Mouse (Mus musculus) myocyte (in vitro differentiated cells): Measurements from ENCODE around the gene Cflar.

Source experiments
- MAX ChIP-seq: IDR thresholded peaks from one replicate; pipeline ENCODE4 v1.6.1; 2011; ENCODE audit warnings: low read depth, mild to moderate bottlenecking, control low read depth
- POLR2A ChIP-seq: IDR thresholded peaks from one replicate; pipeline ENCODE4 v1.6.1; 2011; ENCODE audit warnings: low read depth, mild to moderate bottlenecking, control low read depth, moderate library complexity; ENCODE audit not compliant: insufficient read length
- POLR2AphosphoS2 ChIP-seq: IDR thresholded peaks from one replicate; pipeline ENCODE4 v1.6.1; 2011; ENCODE audit warnings: low read depth, control low read depth; ENCODE audit not compliant: insufficient read length
- TCF12 ChIP-seq: IDR thresholded peaks from one replicate; pipeline ENCODE4 v1.6.1; 2011; ENCODE audit warnings: mild to moderate bottlenecking, control low read depth; ENCODE audit not compliant: poor library complexity, insufficient read depth, severe bottlenecking
- TCF3 ChIP-seq: IDR thresholded peaks from one replicate; pipeline ENCODE4 v1.6.1; 2011; ENCODE audit warnings: low read depth, control low read depth; ENCODE audit not compliant: insufficient read length
- USF1 ChIP-seq: IDR thresholded peaks from one replicate; pipeline ENCODE4 v1.6.1; 2011; ENCODE audit warnings: low read depth, mild to moderate bottlenecking, control low read depth, moderate library complexity

DNA sequence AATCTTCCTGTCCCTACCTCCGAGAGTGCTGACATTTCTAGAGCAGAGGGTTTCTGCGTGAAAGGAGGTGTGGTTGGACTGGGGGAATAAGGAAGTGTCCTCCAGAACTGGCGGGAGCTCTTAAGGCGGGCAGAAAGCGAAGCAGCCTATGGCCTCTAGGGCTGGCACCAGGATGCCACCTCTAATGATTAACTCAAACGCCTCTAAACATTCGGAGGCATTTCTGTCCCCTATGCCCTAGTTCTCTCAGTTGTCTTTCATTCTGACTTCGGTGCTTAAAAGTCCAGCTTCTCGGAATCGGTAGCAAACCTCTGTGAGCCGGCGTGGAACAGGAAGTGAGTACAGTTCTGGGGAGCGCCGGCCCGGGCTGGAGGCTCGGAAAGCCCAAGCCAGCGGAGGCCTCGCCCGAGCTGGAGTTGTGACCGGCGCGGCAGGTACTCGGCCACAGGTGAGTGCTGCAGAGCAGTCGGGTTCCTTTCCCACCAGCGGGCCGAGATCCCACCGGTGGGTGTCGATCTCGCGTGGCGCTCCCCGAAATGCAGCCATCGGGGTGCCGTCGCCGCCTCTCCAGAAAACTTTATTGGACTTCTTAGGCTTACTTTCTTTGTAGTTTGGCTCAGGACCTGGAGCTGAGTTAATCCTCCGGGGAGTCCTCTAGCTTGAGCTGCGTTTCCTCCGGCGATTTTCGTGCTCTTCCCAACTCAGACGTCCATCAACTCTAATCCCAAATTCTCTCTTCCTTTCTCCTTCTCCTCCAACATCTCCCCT is 84.2 kb downstream of the Cflar start, which contains the start of gene Casp8:
- TF ChIP-seq POLR2A = peak; percentile 33
- no peak for TF ChIP-seq MAX
- no peak for TF ChIP-seq TCF3
- no peak for TF ChIP-seq POLR2AphosphoS2
- no peak for TF ChIP-seq USF1
- no peak for TF ChIP-seq TCF12
